Mouse (Mus musculus): ENCODE measurements around the gene Rnf182. TPM values are rescaled to one million over a fixed set of nuclear protein-coding genes. Genes with fewer than 3 reads are reported as not detected.
A peak's percentile ranks its signal among the peaks of the same experiment; 100 is the strongest.

The Rnf182 gene
- polyA plus RNA-seq, 1 experiment from 2014 or later, result 3.6 TPM

DNA sequence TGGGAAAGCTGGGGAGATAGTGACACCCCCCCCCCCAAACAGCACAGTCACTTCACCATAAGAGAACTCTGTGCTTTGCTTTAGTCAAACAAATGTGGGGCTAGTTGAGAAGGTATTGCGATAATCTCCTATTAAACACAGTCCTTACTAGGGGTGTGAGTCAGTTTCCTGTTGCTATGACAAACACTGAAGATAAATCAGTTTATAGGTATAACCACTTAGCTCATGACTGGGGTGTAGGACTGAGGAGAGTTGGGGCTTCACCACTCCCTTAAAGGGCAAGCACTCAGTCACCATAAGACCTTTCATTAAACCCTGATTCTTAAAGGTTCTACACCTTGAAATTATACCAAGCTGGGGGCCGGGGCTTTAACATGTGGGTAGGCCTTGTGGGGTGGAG, 13.1 kb upstream of the Rnf182 start:
- WGBS, result 83% methylated on average over 2 of the region's 2 CpGs
- no peaks in the 10 kb centered on the region for H3K27me3 ChIP-seq (ENCODE audit: control insufficient read depth, insufficient read depth, low read depth, low read length)
- H3K4me3 ChIP-seq (ENCODE audit: low read length), result no peak overlapping the region
- H3K36me3 ChIP-seq (ENCODE audit: control insufficient read depth, insufficient read depth, low read length), result no peaks in the 10 kb centered on the region
- H3K4me1 ChIP-seq (replicated peaks; ENCODE audit: control insufficient read depth, insufficient read depth, low read length), result peaks cover 2% of the 10 kb centered on the region; the same call in 1 of the 2 replicates
- no peak overlapping the region for H3K9ac ChIP-seq (ENCODE audit: low read length)
- H3K9me3 ChIP-seq (ENCODE audit: control insufficient read depth, low read length), result no peaks in the 10 kb centered on the region
- no peak overlapping the region for H3K27ac ChIP-seq (ENCODE audit: low read length)
- ATAC-seq (ENCODE audit: low read depth), result no peak
- no peak overlapping the region for H3K4me2 ChIP-seq (ENCODE audit: low read depth, low read length)

DNA sequence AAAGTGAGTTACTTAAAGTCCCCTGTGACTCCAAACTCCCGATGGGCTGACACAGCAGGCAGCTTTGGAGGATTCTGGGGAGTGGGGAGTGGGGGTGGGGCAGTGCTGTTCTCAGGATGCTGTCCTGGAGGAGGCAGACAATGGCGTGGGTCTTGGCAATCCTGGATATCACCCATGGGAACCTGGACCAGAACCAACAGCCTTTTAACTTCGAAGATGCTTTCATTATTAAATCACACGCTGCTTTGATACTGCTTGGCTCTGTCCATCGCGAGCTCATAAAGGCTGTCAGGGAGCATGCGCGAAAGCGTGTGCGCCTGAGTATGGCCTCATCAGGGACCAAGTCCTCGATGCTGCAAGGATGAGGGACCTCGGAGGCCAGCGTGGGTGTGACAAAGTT, 12.5 kb upstream of the Rnf182 start:
- Histone ChIP-seq H3K9me3 (ENCODE audit: control insufficient read depth, low read length) (no peaks in the 10 kb centered on the region), H3K9ac (ENCODE audit: low read length) (no peak overlapping the region), H3K27me3 (ENCODE audit: control insufficient read depth, insufficient read depth, low read depth, low read length) (no peaks in the 10 kb centered on the region), H3K4me2 (ENCODE audit: low read depth, low read length) (no peak overlapping the region), H3K4me1 (replicated peaks; ENCODE audit: control insufficient read depth, insufficient read depth, low read length) (peaks cover 2% of the 10 kb centered on the region; the same call in 1 of the 2 replicates), H3K36me3 (ENCODE audit: control insufficient read depth, insufficient read depth, low read length) (no peaks in the 10 kb centered on the region), H3K27ac (ENCODE audit: low read length) (no peak overlapping the region), H3K4me3 (ENCODE audit: low read length) (no peak overlapping the region)
- ATAC-seq (ENCODE audit: low read depth), result peak; percentile 20; the same call in 1 of the 2 replicates
- WGBS, result 55% methylated on average over 13 of the region's 13 CpGs

DNA sequence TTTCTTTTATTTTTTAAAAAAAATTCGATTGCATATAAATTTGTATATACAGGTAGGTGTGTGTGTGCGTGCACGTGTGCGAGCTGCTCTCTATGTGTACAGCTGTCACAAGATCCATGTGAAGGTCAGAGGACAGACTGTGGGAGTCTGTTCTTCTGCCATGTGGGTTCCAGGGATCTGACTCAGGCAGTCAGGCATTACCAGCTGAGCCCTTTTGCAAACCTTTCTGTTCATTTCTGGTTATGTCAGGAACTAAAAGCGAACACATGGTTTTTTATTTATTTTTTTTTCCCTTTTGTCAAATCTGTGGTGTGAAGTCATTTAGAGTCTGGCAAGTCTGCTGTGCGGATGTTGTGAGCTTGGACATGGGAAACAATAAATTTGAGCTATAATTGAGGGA, 6.7 kb upstream of the Rnf182 start:
- no peaks in the 10 kb centered on the region for H3K4me1 ChIP-seq (replicated peaks; ENCODE audit: control insufficient read depth, insufficient read depth, low read length)
- H3K9ac ChIP-seq (ENCODE audit: low read length), result no peak overlapping the region
- H3K4me2 ChIP-seq (ENCODE audit: low read depth, low read length), result no peak overlapping the region
- H3K9me3 ChIP-seq (ENCODE audit: control insufficient read depth, low read length), result no peaks in the 10 kb centered on the region
- WGBS, result 67% methylated on average over 6 of the region's 6 CpGs
- no peak overlapping the region for H3K27ac ChIP-seq (ENCODE audit: low read length)
- no peaks in the 10 kb centered on the region for H3K27me3 ChIP-seq (ENCODE audit: control insufficient read depth, insufficient read depth, low read depth, low read length)
- no peak overlapping the region for H3K4me3 ChIP-seq (ENCODE audit: low read length)
- no peak for ATAC-seq (ENCODE audit: low read depth)
- no peaks in the 10 kb centered on the region for H3K36me3 ChIP-seq (ENCODE audit: control insufficient read depth, insufficient read depth, low read length)

DNA sequence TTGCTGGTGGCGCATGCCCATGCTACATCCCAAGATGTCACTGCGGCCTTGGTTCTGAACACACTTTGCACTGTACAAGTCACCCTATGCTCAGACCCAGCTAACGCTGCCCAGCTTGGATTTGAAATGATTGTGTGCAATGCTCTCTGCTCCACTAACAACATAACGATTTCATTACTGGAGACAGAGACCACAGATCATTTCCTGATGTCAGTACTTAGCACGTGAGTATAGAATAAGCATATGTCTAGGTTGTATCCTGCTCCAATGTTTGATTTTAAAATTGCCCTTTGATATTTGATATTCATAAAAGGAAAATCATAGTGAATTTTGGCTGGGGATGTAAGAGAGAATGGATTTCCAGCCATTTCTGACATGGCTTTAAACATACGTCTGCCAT, 3.5 kb upstream of the Rnf182 start:
- H3K4me3 ChIP-seq (ENCODE audit: low read length), result no peak overlapping the region
- WGBS, result 72% methylated on average over 6 of the region's 6 CpGs
- no peaks in the 10 kb centered on the region for H3K9me3 ChIP-seq (ENCODE audit: control insufficient read depth, low read length)
- ATAC-seq (ENCODE audit: low read depth), result no peak
- no peak overlapping the region for H3K27ac ChIP-seq (ENCODE audit: low read length)
- no peak overlapping the region for H3K9ac ChIP-seq (ENCODE audit: low read length)
- H3K4me2 ChIP-seq (ENCODE audit: low read depth, low read length), result no peak overlapping the region
- peaks cover 9% of the 10 kb centered on the region; the same call in 1 of the 2 replicates for H3K4me1 ChIP-seq (replicated peaks; ENCODE audit: control insufficient read depth, insufficient read depth, low read length)
- H3K36me3 ChIP-seq (ENCODE audit: control insufficient read depth, insufficient read depth, low read length), result no peaks in the 10 kb centered on the region
- peaks cover 3% of the 10 kb centered on the region; the same call in 1 of the 2 replicates for H3K27me3 ChIP-seq (ENCODE audit: control insufficient read depth, insufficient read depth, low read depth, low read length)

DNA sequence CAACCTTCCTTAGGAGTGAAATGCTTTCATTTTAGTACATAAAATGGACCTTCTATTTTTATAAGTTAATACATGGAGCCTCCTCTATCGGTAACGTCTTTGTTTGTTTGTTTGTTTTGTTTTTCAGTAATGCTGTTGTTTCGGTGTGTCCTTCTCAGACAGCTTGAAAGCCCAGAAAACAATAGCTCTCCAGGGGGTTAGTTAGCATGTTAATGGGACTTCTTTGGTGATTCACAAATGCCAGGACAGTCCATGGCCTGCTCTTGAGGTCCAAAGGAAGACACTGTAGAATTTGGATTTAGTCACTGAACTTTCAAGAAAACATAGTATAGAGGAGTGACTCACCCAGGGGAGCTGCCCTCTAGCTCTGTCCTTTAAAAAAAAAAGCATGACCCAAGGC, 843 bp upstream of the Rnf182 start:
- Histone ChIP-seq H3K9ac (ENCODE audit: low read length) (no peak overlapping the region), H3K36me3 (ENCODE audit: control insufficient read depth, insufficient read depth, low read length) (no peaks in the 10 kb centered on the region), H3K27me3 (ENCODE audit: control insufficient read depth, insufficient read depth, low read depth, low read length) (peaks cover 3% of the 10 kb centered on the region; the same call in 1 of the 2 replicates), H3K9me3 (ENCODE audit: control insufficient read depth, low read length) (no peaks in the 10 kb centered on the region), H3K27ac (ENCODE audit: low read length) (no peak overlapping the region), H3K4me1 (replicated peaks; ENCODE audit: control insufficient read depth, insufficient read depth, low read length) (peaks cover 9% of the 10 kb centered on the region; the same call in 1 of the 2 replicates), H3K4me2 (ENCODE audit: low read depth, low read length) (no peak overlapping the region), H3K4me3 (ENCODE audit: low read length) (no peak overlapping the region)
- ATAC-seq (ENCODE audit: low read depth), result no peak
- 86% methylated on average over 3 of the region's 3 CpGs for WGBS

DNA sequence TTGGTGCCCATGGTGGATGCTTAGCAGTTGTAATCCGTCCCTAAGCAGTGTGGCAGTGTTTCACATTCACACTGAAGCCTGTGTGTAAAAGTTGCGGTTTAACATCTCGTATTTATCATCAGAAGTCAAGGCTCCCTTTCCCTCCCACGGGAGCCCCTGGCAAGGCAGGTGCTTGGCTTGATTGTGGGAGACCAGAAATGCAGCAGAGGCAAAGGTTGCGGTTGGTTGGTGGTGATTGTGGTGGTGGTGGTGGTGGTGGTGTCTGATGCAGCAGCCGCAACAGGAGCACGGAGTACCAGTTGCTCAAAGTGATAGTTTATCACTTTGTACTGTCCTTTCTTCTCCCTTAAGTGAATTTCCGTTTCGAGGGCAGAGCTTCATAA, 325 bp upstream of the Rnf182 start:
- Histone ChIP-seq H3K27ac (ENCODE audit: low read length) (no peak overlapping the region), H3K4me1 (replicated peaks; ENCODE audit: control insufficient read depth, insufficient read depth, low read length) (peaks cover 9% of the 10 kb centered on the region; the same call in 1 of the 2 replicates), H3K4me2 (ENCODE audit: low read depth, low read length) (peak overlapping the region; percentile 93), H3K4me3 (ENCODE audit: low read length) (peak overlapping the region; percentile 81), H3K9ac (ENCODE audit: low read length) (peak overlapping the region; percentile 78), H3K9me3 (ENCODE audit: control insufficient read depth, low read length) (no peaks in the 10 kb centered on the region), H3K27me3 (ENCODE audit: control insufficient read depth, insufficient read depth, low read depth, low read length) (peaks cover 3% of the 10 kb centered on the region; the same call in 1 of the 2 replicates), H3K36me3 (ENCODE audit: control insufficient read depth, insufficient read depth, low read length) (no peaks in the 10 kb centered on the region)
- 27% methylated on average over 9 of the region's 9 CpGs for WGBS
- ATAC-seq (ENCODE audit: low read depth), result no peak

DNA sequence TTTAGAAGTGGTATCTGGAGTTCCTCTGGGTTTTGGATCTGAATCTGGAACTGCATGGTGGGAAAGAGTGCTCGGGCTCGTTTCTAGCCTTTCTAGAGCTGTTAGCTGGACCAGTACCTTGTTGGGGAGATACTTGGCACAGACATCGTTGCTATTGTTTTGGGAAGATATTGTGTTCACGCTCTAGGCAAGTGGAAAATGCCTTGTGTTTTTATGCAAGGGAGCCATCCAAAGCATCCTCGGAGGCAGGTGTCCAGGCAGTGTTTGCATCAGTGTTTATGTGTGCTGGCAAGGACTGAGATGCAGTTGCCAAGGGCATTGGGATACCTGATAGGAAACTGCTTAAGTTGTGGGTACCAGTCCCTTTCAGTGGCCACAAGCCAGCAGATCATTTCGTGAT, 1.0 kb downstream of the Rnf182 start:
- Histone ChIP-seq H3K27ac (ENCODE audit: low read length) (no peak overlapping the region), H3K9ac (ENCODE audit: low read length) (peak overlapping the region; percentile 78; the same call in 1 of the 2 replicates), H3K4me1 (replicated peaks; ENCODE audit: control insufficient read depth, insufficient read depth, low read length) (peaks cover 9% of the 10 kb centered on the region; the same call in 1 of the 2 replicates), H3K9me3 (ENCODE audit: control insufficient read depth, low read length) (no peaks in the 10 kb centered on the region), H3K27me3 (ENCODE audit: control insufficient read depth, insufficient read depth, low read depth, low read length) (peaks cover 3% of the 10 kb centered on the region; the same call in 1 of the 2 replicates), H3K36me3 (ENCODE audit: control insufficient read depth, insufficient read depth, low read length) (no peaks in the 10 kb centered on the region), H3K4me3 (ENCODE audit: low read length) (peak overlapping the region; percentile 81), H3K4me2 (ENCODE audit: low read depth, low read length) (peak overlapping the region; percentile 93)
- ATAC-seq (ENCODE audit: low read depth), result no peak
- WGBS, result 26% methylated on average over 6 of the region's 6 CpGs

DNA sequence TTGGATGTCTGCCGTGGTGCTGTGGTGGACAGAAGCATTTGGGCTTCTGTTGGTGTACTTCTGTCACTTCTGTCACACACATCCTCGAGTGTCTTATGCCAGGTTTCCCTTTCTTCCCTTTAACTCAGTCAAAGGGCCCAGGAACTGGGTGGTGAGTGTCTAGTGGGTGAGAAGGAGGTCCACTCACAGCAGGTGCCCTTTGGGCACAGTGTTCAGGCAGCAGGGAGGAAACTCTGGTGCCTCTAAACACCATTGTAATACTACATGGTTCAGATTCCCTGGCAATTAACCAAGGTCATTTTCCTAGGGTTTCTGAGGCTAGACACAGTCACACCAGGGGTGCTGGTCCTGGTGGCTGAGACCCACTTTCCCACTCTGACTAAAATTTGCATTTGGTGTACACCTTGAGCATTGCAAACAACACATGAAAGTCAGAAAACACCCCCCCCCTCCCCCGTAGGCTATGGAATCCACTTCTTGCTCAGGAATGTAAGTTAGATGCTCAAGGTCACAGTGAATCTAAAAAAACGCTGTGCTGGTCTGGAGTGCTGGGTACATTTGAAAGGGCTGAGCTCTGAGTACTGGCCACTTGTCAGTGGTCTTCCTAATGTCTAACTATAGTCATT, 4.2 kb downstream of the Rnf182 start:
- Histone ChIP-seq H3K9me3 (ENCODE audit: control insufficient read depth, low read length) (no peaks in the 10 kb centered on the region), H3K9ac (ENCODE audit: low read length) (no peak overlapping the region), H3K4me1 (replicated peaks; ENCODE audit: control insufficient read depth, insufficient read depth, low read length) (peaks cover 9% of the 10 kb centered on the region; the same call in 1 of the 2 replicates), H3K27ac (ENCODE audit: low read length) (no peak overlapping the region), H3K4me3 (ENCODE audit: low read length) (no peak overlapping the region), H3K4me2 (ENCODE audit: low read depth, low read length) (no peak overlapping the region), H3K27me3 (ENCODE audit: control insufficient read depth, insufficient read depth, low read depth, low read length) (peaks cover 3% of the 10 kb centered on the region; the same call in 1 of the 2 replicates), H3K36me3 (ENCODE audit: control insufficient read depth, insufficient read depth, low read length) (no peaks in the 10 kb centered on the region)
- 43% methylated on average over 4 of the region's 4 CpGs for WGBS
- no peak for ATAC-seq (ENCODE audit: low read depth)

DNA sequence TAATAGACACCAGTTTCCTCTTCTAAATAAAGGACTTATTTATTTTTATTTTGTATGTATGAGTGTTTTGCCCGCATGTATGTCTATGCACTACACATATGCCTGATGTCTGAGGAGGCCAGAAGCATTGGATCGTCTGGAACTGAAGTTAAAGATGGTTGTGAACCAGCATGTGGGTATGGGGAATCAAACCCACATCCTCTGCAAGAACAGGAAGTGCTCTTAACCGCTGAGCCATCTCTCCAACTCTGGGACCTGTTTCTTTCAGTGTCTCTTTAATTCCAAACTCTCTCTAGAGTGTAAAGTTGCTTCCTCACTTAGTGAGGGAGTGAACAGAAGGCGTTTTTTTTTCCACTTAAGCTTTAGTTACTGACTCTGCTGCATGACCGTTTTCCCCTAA, 12.4 kb downstream of the Rnf182 start:
- no peak for ATAC-seq (ENCODE audit: low read depth)
- Histone ChIP-seq H3K4me3 (ENCODE audit: low read length) (no peak overlapping the region), H3K4me2 (ENCODE audit: low read depth, low read length) (no peak overlapping the region), H3K27me3 (ENCODE audit: control insufficient read depth, insufficient read depth, low read depth, low read length) (no peaks in the 10 kb centered on the region), H3K9me3 (ENCODE audit: control insufficient read depth, low read length) (no peaks in the 10 kb centered on the region), H3K36me3 (ENCODE audit: control insufficient read depth, insufficient read depth, low read length) (no peaks in the 10 kb centered on the region), H3K9ac (ENCODE audit: low read length) (no peak overlapping the region), H3K27ac (ENCODE audit: low read length) (no peak overlapping the region), H3K4me1 (replicated peaks; ENCODE audit: control insufficient read depth, insufficient read depth, low read length) (no peaks in the 10 kb centered on the region)
- WGBS, result 78% methylated on average over 5 of the region's 5 CpGs
